Mouse (Mus musculus) lung, embryonic 15.5 days (tissue): ENCODE data around the gene Rpp40. TPM values are rescaled to one million over a fixed set of nuclear protein-coding genes. Genes with fewer than 3 reads are reported as not detected.

Source experiments
- ATAC-seq: fragments of 200-750 bp; cut with Nextera tagmentation; 2 replicates; pipeline ENCODE4 v1.8.0; 2017; ENCODE audit warnings: moderate number of reproducible peaks, borderline replicate concordance; ENCODE audit not compliant: low FRiP score, low TSS enrichment; ENCODE audit errors: extremely low read depth
- H3K27ac ChIP-seq: fragments of 300-500 bp; sonication (generic); 2 replicates; pipeline ENCODE4 v1.5.1; 2015; ENCODE audit warnings: moderate library complexity, mild to moderate bottlenecking, inconsistent platforms
- H3K27me3 ChIP-seq: fragments of 300-500 bp; sonication (generic); 2 replicates; pipeline ENCODE4 v1.6.1; 2015; ENCODE audit warnings: inconsistent platforms
- H3K36me3 ChIP-seq: fragments of 300-500 bp; sonication (generic); 2 replicates; pipeline ENCODE4 v1.6.1; 2015; ENCODE audit warnings: inconsistent platforms
- H3K4me1 ChIP-seq: fragments of 300-500 bp; sonication (generic); 2 replicates; pipeline ENCODE4 v1.6.1; 2015; ENCODE audit warnings: inconsistent platforms
- H3K4me2 ChIP-seq: fragments of 300-500 bp; sonication (generic); 2 replicates; pipeline ENCODE4 v1.6.1; 2015; ENCODE audit warnings: inconsistent platforms, mild to moderate bottlenecking, moderate library complexity
- H3K4me3 ChIP-seq: fragments of 300-500 bp; sonication (generic); 2 replicates; pipeline ENCODE4 v1.5.1; 2015; ENCODE audit warnings: mild to moderate bottlenecking, inconsistent platforms
- H3K9ac ChIP-seq: fragments of 300-500 bp; sonication (generic); 2 replicates; pipeline ENCODE4 v1.6.1; 2015; ENCODE audit warnings: inconsistent platforms
- H3K9me3 ChIP-seq: fragments of 300-500 bp; sonication (generic); 2 replicates; pipeline ENCODE4 v1.6.1; 2016; ENCODE audit warnings: inconsistent platforms
- WGBS: fragments of 180-500 bp; shearing (Covaris S2); methylation state at CpG from one replicate; pipeline ENCODE4 v1.1.7; 2015; 5-methylcytosine and 5-hydroxymethylcytosine counted together
- polyA plus RNA-seq: library from polyadenylated mRNA; unstranded; fragments of >200 nt; fragmentation: Nextera tagmentation; extraction: Ambion mirVana; gene quantifications from 2 replicates; pipeline ENCODE4 v1.2.1, GENCODE M21; 2015

Rpp40 gene
- 14.7 and 15.3 TPM in 2 replicates for polyA plus RNA-seq

DNA sequence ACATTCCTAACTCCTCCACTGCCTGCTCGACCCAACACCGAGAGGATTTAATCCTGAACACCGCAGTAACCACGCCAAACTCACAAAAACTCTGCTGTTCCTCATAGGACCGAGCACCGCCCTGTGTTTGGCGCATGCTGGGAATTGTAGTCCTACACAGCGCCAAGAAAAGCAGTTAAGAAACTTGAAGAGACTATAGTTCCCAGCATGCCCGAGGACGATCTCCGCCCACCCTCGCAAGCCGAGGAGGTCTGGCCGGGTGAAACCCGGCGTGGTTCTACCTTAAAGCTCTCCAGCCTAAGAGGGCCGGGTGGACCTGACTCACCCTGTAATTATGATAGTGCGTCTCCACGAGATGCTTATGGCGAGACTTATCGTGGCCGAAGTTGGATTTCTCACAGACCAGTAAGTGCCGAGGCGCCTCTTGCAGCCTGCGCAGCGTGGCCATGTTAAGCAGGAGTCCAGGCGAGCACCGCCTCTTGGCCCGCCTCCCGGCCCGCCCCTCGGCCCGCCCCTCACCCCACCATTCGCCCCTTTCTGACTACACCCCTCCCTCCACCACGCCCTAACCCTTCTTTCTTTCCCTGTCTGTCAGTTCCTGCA lies at the start of gene Rpp40:
Gene Rpp40 (minus strand): TSS at position 481 of the 603 bp plus-strand sequence.
- WGBS: under 1% methylated on average over 35 of the region's 35 CpGs
- ATAC-seq: peak; percentile 100
- no peaks in the 10 kb centered on the region for H3K4me1 ChIP-seq
- H3K4me2 ChIP-seq: peak within 1 kb of the TSS; percentile 62
- H3K36me3 ChIP-seq: no peaks in the 10 kb centered on the region
- H3K4me3 ChIP-seq: peak within 1 kb of the TSS; percentile 76
- H3K9ac ChIP-seq: peak within 1 kb of the TSS; percentile 52
- no peaks in the 10 kb centered on the region for H3K9me3 ChIP-seq
- H3K27me3 ChIP-seq: no peaks in the 10 kb centered on the region
- no peak within 1 kb of the TSS for H3K27ac ChIP-seq

DNA sequence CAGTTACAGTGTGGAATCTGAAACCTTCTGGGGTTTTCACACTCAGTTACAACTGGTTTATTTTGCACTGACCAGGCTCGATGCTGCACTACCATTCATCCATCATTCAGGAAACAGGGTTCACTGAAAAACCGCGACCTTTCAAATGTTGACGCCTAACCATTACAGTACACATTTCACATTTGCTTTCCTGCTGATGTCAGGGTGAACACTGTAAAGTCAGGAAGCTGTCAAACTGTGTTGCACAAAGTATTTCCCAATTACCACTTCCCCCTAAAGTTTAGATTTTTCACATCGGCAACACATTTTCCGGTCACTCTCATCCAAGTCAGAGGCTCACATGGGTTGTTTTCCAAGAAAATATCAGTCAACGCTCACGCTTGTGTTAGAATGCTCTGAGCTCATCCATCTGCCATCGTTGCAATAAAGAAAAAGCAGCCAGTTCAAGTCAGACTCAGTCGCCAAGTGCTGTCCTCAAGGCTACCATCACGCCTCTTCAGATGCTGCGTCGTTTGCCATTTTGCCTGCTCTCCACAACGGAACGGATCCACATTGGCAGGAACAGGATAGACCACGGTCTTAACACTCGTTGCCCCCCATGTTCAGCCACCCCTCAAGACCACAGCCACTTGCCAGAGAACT lies 43.8 kb upstream of the Rpp40 start:
- peak; percentile 31; the same call in 1 of the 2 replicates for ATAC-seq
- Histone ChIP-seq H3K9me3 (no peaks in the 10 kb centered on the region), H3K36me3 (no peaks in the 10 kb centered on the region), H3K27ac (no peak overlapping the region), H3K27me3 (no peaks in the 10 kb centered on the region), H3K4me2 (no peak overlapping the region), H3K4me3 (no peak overlapping the region), H3K9ac (no peak overlapping the region), H3K4me1 (peaks cover 5% of the 10 kb centered on the region; the same call in 1 of the 2 replicates)
- whole genome bisulfite sequencing: 49% methylated on average over 17 of the region's 17 CpGs

GRCm38 (mm10) chr13:35947354-35948000 lies 41.3 kb upstream of the Rpp40 start:
- H3K9ac ChIP-seq: no peak overlapping the region
- H3K4me1 ChIP-seq: peaks cover 5% of the 10 kb centered on the region; the same call in 1 of the 2 replicates
- no peaks in the 10 kb centered on the region for H3K9me3 ChIP-seq
- H3K4me3 ChIP-seq: no peak overlapping the region
- no peaks in the 10 kb centered on the region for H3K27me3 ChIP-seq
- no peaks in the 10 kb centered on the region for H3K36me3 ChIP-seq
- H3K4me2 ChIP-seq: no peak overlapping the region
- WGBS: 18% methylated on average over 14 of the region's 14 CpGs
- H3K27ac ChIP-seq: no peak overlapping the region
- ATAC-seq: no peak

DNA sequence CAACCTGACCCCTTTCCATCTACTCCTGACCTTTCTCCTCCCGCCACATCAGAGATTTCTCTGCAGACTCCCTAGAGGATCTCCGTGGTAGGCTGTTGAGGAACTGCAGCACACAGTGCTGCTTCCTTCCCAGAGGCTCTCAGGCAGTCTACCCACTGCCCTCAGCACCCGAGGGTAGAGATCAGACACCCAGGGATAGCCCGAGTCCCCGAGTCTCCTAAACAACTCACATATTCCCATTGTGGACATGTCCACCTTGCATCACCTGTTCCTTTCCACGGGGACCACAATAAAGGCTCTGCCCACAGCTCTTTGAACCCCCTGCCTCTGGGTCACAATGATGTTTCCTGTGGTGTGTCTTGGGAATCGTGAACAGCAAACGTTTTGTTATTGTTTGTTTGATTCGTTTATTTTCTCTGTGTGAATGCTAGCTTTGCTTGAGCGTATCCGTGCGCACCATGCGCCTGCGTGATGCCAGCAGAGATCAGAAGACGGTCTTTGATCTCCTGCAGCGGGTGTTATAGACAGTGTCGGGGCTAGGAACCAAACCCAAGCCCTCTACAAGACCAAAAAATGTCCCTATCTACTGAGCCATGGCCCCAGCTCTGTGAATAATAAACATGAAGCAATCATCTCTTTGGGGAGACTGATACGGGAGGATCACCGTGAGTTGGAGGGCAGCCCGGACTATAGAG lies 40.6 kb upstream of the Rpp40 start:
- no peak overlapping the region for H3K4me3 ChIP-seq
- H3K9me3 ChIP-seq: no peaks in the 10 kb centered on the region
- no peaks in the 10 kb centered on the region for H3K27me3 ChIP-seq
- H3K27ac ChIP-seq: no peak overlapping the region
- ATAC-seq: no peak
- no peak overlapping the region for H3K9ac ChIP-seq
- no peaks in the 10 kb centered on the region for H3K36me3 ChIP-seq
- H3K4me1 ChIP-seq: peaks cover 5% of the 10 kb centered on the region; the same call in 1 of the 2 replicates
- no peak overlapping the region for H3K4me2 ChIP-seq
- WGBS: 59% methylated on average over 20 of the region's 20 CpGs

DNA sequence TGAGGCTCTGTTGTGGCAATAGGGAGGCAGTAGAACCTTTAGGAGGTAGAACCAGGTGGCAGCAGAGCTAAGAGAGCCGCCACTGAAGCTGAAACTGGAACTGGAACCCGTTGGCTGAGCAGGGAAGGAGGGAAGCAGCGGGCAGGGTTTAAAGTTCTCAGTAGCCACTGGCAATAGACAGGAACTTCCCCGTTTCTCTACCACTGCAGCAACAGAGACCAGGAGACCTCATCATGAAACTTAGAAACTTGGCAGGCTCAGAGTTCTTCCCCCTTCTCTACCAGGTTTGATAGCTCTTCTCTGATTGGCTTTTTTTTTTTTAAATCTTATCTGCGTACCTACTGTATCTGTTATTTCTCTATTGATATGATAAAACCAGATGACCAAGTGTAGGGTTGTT lies 34.8 kb upstream of the Rpp40 start:
- ATAC-seq: no peak
- WGBS: 73% methylated on average over 5 of the region's 5 CpGs
- no peak overlapping the region for H3K4me3 ChIP-seq

DNA sequence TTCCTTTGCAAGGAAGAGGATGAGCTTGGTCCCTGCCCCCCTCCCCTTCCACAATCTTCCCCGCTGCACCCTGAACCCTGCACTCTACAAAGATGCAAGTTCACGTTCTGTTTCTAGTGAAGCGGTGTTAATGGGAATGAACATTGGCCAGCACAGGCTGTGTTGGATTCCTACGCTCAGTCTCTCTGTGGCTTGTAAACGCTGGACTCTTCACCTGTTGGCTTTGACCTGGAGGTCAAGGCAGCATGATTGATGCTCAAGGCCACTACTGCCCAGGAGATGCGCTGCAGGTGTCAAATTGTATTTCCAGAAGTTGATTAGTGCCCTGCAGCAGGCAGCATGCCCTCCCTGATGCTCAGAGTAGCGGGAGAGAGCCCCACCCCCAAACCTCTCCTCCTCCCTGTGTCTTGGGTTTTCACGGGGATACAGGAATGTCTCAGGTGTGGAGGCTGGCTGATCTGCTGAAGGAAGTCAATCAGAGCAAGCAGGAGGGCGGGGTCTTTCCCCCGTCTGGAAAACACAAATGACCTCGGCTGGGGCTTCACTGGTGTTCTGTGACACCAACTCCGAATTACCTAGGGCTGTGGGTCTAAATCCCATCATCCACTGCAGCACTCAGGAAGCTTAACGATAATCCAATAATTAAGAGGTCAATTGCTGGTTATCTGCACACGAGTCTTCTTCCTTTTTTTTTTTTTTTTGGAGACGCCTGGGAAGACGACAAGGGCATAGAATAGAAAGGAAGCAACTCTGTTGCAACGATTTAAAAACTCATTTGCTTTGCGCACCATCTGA lies 33.9 kb upstream of the Rpp40 start:
- Histone ChIP-seq H3K9me3 (no peaks in the 10 kb centered on the region), H3K4me1 (no peaks in the 10 kb centered on the region), H3K4me3 (no peak overlapping the region), H3K27me3 (no peaks in the 10 kb centered on the region), H3K4me2 (no peak overlapping the region), H3K9ac (no peak overlapping the region), H3K27ac (no peak overlapping the region), H3K36me3 (no peaks in the 10 kb centered on the region)
- ATAC-seq: no peak
- 58% methylated on average over 18 of the region's 18 CpGs for WGBS

More for the DNA sequence above, 34.8 kb upstream of the Rpp40 start:
- H3K9ac ChIP-seq: no peak overlapping the region
- no peaks in the 10 kb centered on the region for H3K36me3 ChIP-seq
- H3K4me1 ChIP-seq: no peaks in the 10 kb centered on the region
- no peak overlapping the region for H3K27ac ChIP-seq
- H3K4me2 ChIP-seq: no peak overlapping the region
- H3K27me3 ChIP-seq: no peaks in the 10 kb centered on the region
- no peaks in the 10 kb centered on the region for H3K9me3 ChIP-seq

- no peak overlapping the region for H3K4me2 ChIP-seq
- no peak overlapping the region for H3K9ac ChIP-seq
- H3K9me3 ChIP-seq: 0 out of 2 replicates have a peak, but pooled peaks cover 4% of the 10 kb centered on the region
- no peaks in the 10 kb centered on the region for H3K36me3 ChIP-seq
- H3K27me3 ChIP-seq: no peaks in the 10 kb centered on the region
- no peak for ATAC-seq
- no peak overlapping the region for H3K27ac ChIP-seq
- 83% methylated on average over 2 of the region's 2 CpGs for WGBS
- no peaks in the 10 kb centered on the region for H3K4me1 ChIP-seq
- no peak overlapping the region for H3K4me3 ChIP-seq
These were observed 31.8 kb upstream of the Rpp40 start for GRCm38 (mm10) chr13:35937991-35938390.

DNA sequence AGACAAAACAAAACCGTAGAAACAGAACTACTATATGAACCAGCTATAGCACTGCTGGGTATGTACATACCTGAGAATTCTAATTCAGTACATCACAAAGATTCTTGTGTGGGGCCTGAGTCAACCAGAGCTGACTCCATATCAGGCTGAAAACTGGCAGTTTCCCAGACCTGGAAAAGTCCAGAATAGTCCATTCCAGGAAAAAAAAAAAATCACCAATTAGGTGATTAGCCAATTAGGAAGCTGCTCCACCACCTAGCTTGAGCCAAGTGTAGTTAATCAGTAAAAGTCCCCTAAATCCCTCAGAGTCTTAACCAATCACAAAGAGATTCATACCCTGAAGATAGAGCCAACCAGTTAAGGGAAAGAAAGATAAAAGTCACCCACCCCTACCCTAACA lies 5.3 kb upstream of the Rpp40 start:
- no peak overlapping the region for H3K27ac ChIP-seq
- no peak for ATAC-seq
- no peak overlapping the region for H3K4me3 ChIP-seq
- no peak overlapping the region for H3K9ac ChIP-seq
- H3K9me3 ChIP-seq: no peaks in the 10 kb centered on the region
- H3K36me3 ChIP-seq: no peaks in the 10 kb centered on the region
- no peak overlapping the region for H3K4me2 ChIP-seq
- H3K4me1 ChIP-seq: no peaks in the 10 kb centered on the region
- whole genome bisulfite sequencing: 89% methylated on average over 1 of the region's 1 CpGs
- no peaks in the 10 kb centered on the region for H3K27me3 ChIP-seq

DNA sequence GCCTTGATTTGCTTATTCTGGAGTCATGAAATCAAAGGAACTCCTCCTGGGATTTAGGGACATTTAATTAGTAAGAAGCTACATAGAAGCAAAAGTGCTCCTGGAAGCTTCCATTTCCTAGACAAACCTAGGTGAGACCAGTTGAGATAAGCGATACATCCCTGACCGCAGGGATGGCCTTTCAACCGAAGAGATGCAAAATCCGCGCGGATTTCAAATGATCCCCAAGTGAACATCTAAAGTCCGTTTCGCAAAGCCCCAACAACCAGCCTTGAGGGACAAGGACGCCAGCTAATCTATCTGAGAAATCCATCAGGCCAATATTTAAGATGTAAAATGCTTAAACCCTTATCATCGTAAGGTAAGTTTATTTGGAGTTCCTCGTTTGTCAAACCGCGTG lies 781 bp downstream of the Rpp40 start:
- H3K27ac ChIP-seq: no peak overlapping the region
- no peaks in the 10 kb centered on the region for H3K36me3 ChIP-seq
- peak overlapping the region; percentile 76 for H3K4me3 ChIP-seq
- ATAC-seq: no peak
- no peaks in the 10 kb centered on the region for H3K4me1 ChIP-seq
- whole genome bisulfite sequencing: under 1% methylated on average over 13 of the region's 13 CpGs
- H3K27me3 ChIP-seq: no peaks in the 10 kb centered on the region
- no peaks in the 10 kb centered on the region for H3K9me3 ChIP-seq
- peak overlapping the region; percentile 62 for H3K4me2 ChIP-seq
- peak overlapping the region; percentile 41 for H3K9ac ChIP-seq

DNA sequence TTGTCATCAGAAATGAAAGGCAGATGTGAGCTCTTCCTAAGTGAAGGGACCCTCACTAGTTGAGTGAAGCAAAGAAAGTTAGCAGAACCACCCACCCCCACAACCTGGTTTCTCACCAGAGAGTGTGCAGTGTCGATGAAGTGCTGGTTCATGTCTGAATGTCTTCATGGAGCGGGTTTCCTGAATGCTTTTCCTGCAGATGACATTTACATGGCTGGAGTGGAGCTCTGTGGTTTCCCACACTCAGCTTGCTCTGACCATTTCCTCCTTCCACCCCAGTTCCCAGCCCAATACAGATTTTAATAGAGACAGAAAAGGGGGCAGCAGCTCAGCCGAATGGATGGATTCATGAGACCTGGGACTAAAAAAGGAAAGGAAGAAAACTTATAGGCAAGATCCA lies 13.3 kb downstream of the Rpp40 start:
- no peaks in the 10 kb centered on the region for H3K27me3 ChIP-seq
- ATAC-seq: no peak
- H3K9me3 ChIP-seq: no peaks in the 10 kb centered on the region
- H3K4me2 ChIP-seq: no peak overlapping the region
- H3K36me3 ChIP-seq: no peaks in the 10 kb centered on the region
- H3K27ac ChIP-seq: no peak overlapping the region
- no peak overlapping the region for H3K4me3 ChIP-seq
- H3K4me1 ChIP-seq: no peaks in the 10 kb centered on the region
- H3K9ac ChIP-seq: no peak overlapping the region
- WGBS: 85% methylated on average over 3 of the region's 3 CpGs

GRCm38 (mm10) chr13:35886121-35886725 lies 19.9 kb downstream of the Rpp40 start:
- Histone ChIP-seq H3K9me3 (no peaks in the 10 kb centered on the region), H3K4me1 (peaks cover 7% of the 10 kb centered on the region; the same call in 1 of the 2 replicates), H3K4me3 (no peak overlapping the region), H3K9ac (no peak overlapping the region), H3K36me3 (no peaks in the 10 kb centered on the region), H3K4me2 (peak overlapping the region; percentile 31; the same call in 1 of the 2 replicates), H3K27ac (no peak overlapping the region), H3K27me3 (no peaks in the 10 kb centered on the region)
- ATAC-seq: peak; percentile 19; the same call in 1 of the 2 replicates
- 18% methylated on average over 15 of the region's 15 CpGs for WGBS
